Mouse (Mus musculus) left cerebral cortex, adult 18-20 months (tissue): Measurements from ENCODE around the gene Elobl. TPM values are rescaled to one million over a fixed set of nuclear protein-coding genes. Genes with fewer than 3 reads are reported as not detected.
"Not testable (repeated sequence)": the region's sequence is repeated elsewhere in the genome, so short reads cannot be mapped to it uniquely, and the experiment has no call there.

Experiments used
- DNase-seq, 2 experiments: peaks; one replicate each; pipeline ENCODE4 v3.0.0; 2021 to 2022; ENCODE audit warnings: low spot score in 2 of 2, mixed read lengths in 1 of 2
- long read RNA-seq, 2 experiments: library from polyadenylated mRNA; stranded (forward); transcript quantifications; one replicate each; pipeline ENCODE4 v2.0.0; 2021
- total RNA-seq, 2 experiments: library from RNA; stranded (reverse); gene quantifications; 2 replicates each; pipeline ENCODE4 v1.2.3; 2021

Elobl gene
- total RNA-seq: not detected
- long read RNA-seq, experiment 1: 0 reads
- long read RNA-seq, experiment 2: 0 reads

- DNase-seq: no peak
Measured at GRCm38 (mm10) chr11:88966881-88967361, at the start of gene Elobl. Gene Elobl, minus strand, starts transcription at chr11:88966931.

- DNase-seq: no peak
Measured at GRCm38 (mm10) chr11:89012241-89012640, 45.5 kb upstream of the Elobl start.

GRCm38 (mm10) chr11:89009496-89009895, 42.8 kb upstream of the Elobl start:
- DNase-seq: no peak

- no peak for DNase-seq
Measured at GRCm38 (mm10) chr11:89009066-89009465, 42.3 kb upstream of the Elobl start.

GRCm38 (mm10) chr11:89007582-89007981, 40.9 kb upstream of the Elobl start:
- no peak for DNase-seq

- DNase-seq: no peak
Measured at GRCm38 (mm10) chr11:89006404-89006803, 39.7 kb upstream of the Elobl start.

- no peak for DNase-seq
Measured at GRCm38 (mm10) chr11:89005473-89005872, 38.7 kb upstream of the Elobl start.

GRCm38 (mm10) chr11:89003726-89004125, 37.0 kb upstream of the Elobl start:
- no peak for DNase-seq

GRCm38 (mm10) chr11:89003078-89003477, 36.3 kb upstream of the Elobl start:
- no peak for DNase-seq

GRCm38 (mm10) chr11:89002621-89003020, 35.9 kb upstream of the Elobl start:
- DNase-seq: no peak

GRCm38 (mm10) chr11:89002068-89002467, 35.3 kb upstream of the Elobl start:
- no peak for DNase-seq

- no peak for DNase-seq
Measured at GRCm38 (mm10) chr11:89001569-89001968, 34.8 kb upstream of the Elobl start.

GRCm38 (mm10) chr11:89000527-89000819, 33.7 kb upstream of the Elobl start:
- DNase-seq: no peak

GRCm38 (mm10) chr11:88999723-89000526, 33.2 kb upstream of the Elobl start:
- no peak for DNase-seq

- DNase-seq: peak; percentile 28 to 38
Measured at GRCm38 (mm10) chr11:88998974-88999722, 32.4 kb upstream of the Elobl start, which contains the start of gene Trim25. Gene Trim25, plus strand, starts transcription at chr11:88999376.

GRCm38 (mm10) chr11:88998406-88998805, 31.7 kb upstream of the Elobl start:
- no peak for DNase-seq

GRCm38 (mm10) chr11:88997343-88997742, 30.6 kb upstream of the Elobl start:
- not testable (repeated sequence) for DNase-seq

GRCm38 (mm10) chr11:88996427-88996826, 29.7 kb upstream of the Elobl start:
- DNase-seq: no peak

GRCm38 (mm10) chr11:88995616-88996015, 28.9 kb upstream of the Elobl start:
- DNase-seq: no peak

- DNase-seq: no peak
Measured at GRCm38 (mm10) chr11:88994492-88994891, 27.8 kb upstream of the Elobl start.

- DNase-seq: peak; percentile 19 to 30
Measured at GRCm38 (mm10) chr11:88993625-88994024, 26.9 kb upstream of the Elobl start.

- no peak for DNase-seq
Measured at GRCm38 (mm10) chr11:88993186-88993585, 26.5 kb upstream of the Elobl start.
